Mouse (Mus musculus) testis, adult 2 months (tissue): ENCODE measurements around the gene Pgm5.

Experiments used
- CTCF ChIP-seq: fragments of 200-500 bp; IDR thresholded peaks from 2 replicates; pipeline ENCODE4 v1.5.1; 2012; ENCODE audit warnings: low read depth, mild to moderate bottlenecking, inconsistent platforms, low read length, moderate library complexity; ENCODE audit not compliant: control insufficient read depth, insufficient read depth, insufficient replicate concordance
- POLR2A ChIP-seq: fragments of 200-500 bp; IDR thresholded peaks from 2 replicates; pipeline ENCODE4 v1.6.1; 2012; ENCODE audit warnings: low read depth, mild to moderate bottlenecking, inconsistent platforms, low read length, moderate library complexity; ENCODE audit not compliant: control insufficient read depth

DNA sequence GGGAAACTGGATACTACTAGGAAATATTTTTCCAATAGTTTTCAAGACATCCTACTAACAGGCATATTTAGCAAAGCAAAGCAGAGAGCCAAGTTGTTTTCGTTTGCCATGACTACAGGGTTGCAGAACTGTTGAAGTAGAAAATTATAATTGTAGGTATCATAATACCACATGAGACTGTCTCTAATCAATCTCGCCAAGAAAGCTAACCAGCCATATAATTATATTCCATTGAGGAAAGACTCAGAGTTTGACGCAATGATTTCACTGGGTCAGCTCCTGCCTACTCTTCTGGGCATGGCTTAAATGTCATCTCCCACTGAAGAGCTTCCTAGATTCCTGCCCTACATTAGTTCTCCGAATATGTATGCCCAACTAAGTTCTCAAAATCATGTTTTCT lies 142.2 kb downstream of the Pgm5 start:
- no peak for TF ChIP-seq POLR2A
- TF ChIP-seq CTCF, result no peak
